Mouse (Mus musculus) bone marrow, adult 2 months (tissue): ENCODE measurements around the gene Tbc1d10a. TPM values are rescaled to one million over a fixed set of nuclear protein-coding genes. Genes with fewer than 3 reads are reported as not detected.
A peak's percentile ranks its signal among the peaks of the same experiment; 100 is the strongest.

Experiments
- H3K27ac ChIP-seq: fragments of 200-500 bp; 2 replicates; pipeline ENCODE4 v1.5.1; 2012; ENCODE audit warnings: low read depth, mild to moderate bottlenecking, control low read depth, inconsistent platforms, low read length; ENCODE audit not compliant: control insufficient read depth, poor library complexity, insufficient read depth
- H3K4me1 ChIP-seq: fragments of 200-500 bp; 2 replicates; pipeline ENCODE4 v1.6.1; 2011; ENCODE audit warnings: low read length; ENCODE audit not compliant: control insufficient read depth, insufficient read depth
- H3K4me3 ChIP-seq: fragments of 200-500 bp; replicated peaks from 2 replicates; pipeline ENCODE3; 2011; ENCODE audit warnings: mild to moderate bottlenecking, low read depth, low read length, control low read depth; ENCODE audit not compliant: control insufficient read depth
- CTCF ChIP-seq: fragments of 200-500 bp; IDR thresholded peaks from 2 replicates; pipeline ENCODE4 v1.5.1; 2011; ENCODE audit warnings: low read length, control low read depth; ENCODE audit not compliant: control insufficient read depth, insufficient read depth
- POLR2A ChIP-seq: fragments of 200-500 bp; IDR thresholded peaks from 2 replicates; pipeline ENCODE4 v1.6.1; 2011; ENCODE audit warnings: low read depth, mild to moderate bottlenecking, control low read depth, low read length, borderline replicate concordance; ENCODE audit not compliant: control insufficient read depth
- WGBS: fragments of 180-500 bp; shearing (Covaris S2); methylation state at CpG from one replicate; pipeline ENCODE4 v1.1.7; 2018; 5-methylcytosine and 5-hydroxymethylcytosine counted together
- polyA plus RNA-seq: library from polyadenylated mRNA; stranded (reverse); fragments of >200 nt; gene quantifications from 2 replicates; pipeline ENCODE4 v1.2.4, GENCODE M21; 2011; ENCODE audit warnings: low replicate concordance; ENCODE audit not compliant: missing spikeins, insufficient read depth, insufficient read length

Tbc1d10a gene
- polyA plus RNA-seq, 1 experiment, result 13.5 TPM

GRCm38 (mm10) chr11:4205097-4205655, 18.6 kb downstream of the Tbc1d10a start:
- no peak overlapping the region for H3K4me3 ChIP-seq
- H3K27ac ChIP-seq, result no peak overlapping the region
- peaks cover 2% of the 10 kb centered on the region for H3K4me1 ChIP-seq
- TF ChIP-seq POLR2A, result no peak
- no peak for TF ChIP-seq CTCF
- WGBS, result 86% methylated on average over 5 of the region's 5 CpGs

DNA sequence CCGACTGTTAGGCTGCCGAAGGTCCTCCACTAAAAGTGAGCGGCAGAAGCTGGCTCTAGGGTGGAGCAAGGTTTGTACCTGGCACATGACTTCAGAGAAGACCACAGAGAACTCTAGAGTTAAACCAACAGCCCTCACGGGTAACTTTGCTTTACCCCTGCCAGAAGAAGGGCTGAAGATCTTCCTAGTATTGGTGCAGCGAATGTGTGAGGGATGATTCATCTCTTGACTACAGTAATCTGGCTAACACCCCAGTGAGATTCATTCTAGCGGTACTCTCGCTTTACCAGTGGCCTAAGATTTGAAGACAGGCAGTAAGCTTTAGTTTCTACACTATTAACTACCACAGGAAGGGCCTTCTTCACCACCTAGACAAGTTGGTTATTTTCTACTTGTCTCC, 19.4 kb downstream of the Tbc1d10a start:
- no peak for TF ChIP-seq CTCF
- no peak for TF ChIP-seq POLR2A
- Histone ChIP-seq H3K4me3 (no peak overlapping the region), H3K4me1 (peaks cover 2% of the 10 kb centered on the region), H3K27ac (no peak overlapping the region)
- 75% methylated on average over 7 of the region's 7 CpGs for WGBS

- H3K4me1 ChIP-seq, result peaks cover 2% of the 10 kb centered on the region
- WGBS, result 17% methylated on average over 6 of the region's 6 CpGs
- TF ChIP-seq POLR2A (no peak), CTCF (no peak)
- H3K27ac ChIP-seq, result no peak overlapping the region
- no peak overlapping the region for H3K4me3 ChIP-seq
These were observed 20.0 kb downstream of the Tbc1d10a start for GRCm38 (mm10) chr11:4206563-4206962.

- 86% methylated on average over 9 of the region's 9 CpGs for WGBS
- Histone ChIP-seq H3K27ac (no peak overlapping the region), H3K4me3 (no peak overlapping the region), H3K4me1 (peaks cover 2% of the 10 kb centered on the region)
- no peak for TF ChIP-seq CTCF
- no peak for TF ChIP-seq POLR2A
These were observed 21.1 kb downstream of the Tbc1d10a start for GRCm38 (mm10) chr11:4207655-4208054.

DNA sequence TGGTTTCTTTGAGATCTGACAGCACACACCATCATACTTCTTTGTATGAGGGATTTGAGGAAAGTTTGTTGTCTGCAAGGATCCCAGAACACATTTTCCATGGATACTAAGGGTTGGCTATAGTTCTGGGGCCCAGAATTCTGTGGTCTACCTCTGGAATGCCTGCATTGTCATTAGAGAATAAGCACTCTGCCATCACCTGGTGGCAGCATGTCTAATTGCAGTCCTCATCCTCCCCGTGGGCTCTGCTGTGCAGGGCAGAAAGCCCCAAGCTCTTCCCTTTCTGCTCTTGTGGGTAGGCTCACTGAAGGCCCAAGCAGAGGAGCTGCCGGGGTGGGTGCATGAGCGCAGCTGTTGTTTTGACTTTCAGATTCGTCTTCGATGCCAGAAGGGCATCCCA, 23.0 kb downstream of the Tbc1d10a start:
- WGBS, result 69% methylated on average over 5 of the region's 5 CpGs
- Histone ChIP-seq H3K4me3 (no peak overlapping the region), H3K27ac (no peak overlapping the region), H3K4me1 (no peaks in the 10 kb centered on the region; the same call in 1 of the 2 replicates)
- TF ChIP-seq CTCF (peak; percentile 45), POLR2A (no peak)

DNA sequence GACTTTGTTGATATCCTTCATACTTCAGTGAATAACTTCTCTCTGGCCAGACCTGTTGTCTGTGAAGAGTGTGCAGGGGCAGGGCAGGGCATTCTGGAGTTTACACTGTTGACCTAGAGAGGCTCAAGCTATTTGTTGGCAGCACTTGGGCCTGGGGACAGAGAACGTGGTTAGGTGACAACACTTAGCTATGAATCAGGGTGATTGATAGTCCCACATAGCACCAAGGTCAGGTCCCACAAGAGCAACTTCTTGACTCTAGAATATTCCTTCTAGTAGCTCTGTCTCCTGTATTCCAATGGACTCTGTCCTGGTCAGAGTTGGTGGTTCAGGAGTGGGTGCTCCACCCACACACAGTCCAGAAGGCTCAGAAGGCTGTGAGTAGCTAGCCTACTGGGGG, 24.2 kb downstream of the Tbc1d10a start:
- 66% methylated on average over 1 of the region's 1 CpGs for WGBS
- no peaks in the 10 kb centered on the region; the same call in 1 of the 2 replicates for H3K4me1 ChIP-seq
- no peak overlapping the region for H3K4me3 ChIP-seq
- TF ChIP-seq CTCF, result no peak
- no peak for TF ChIP-seq POLR2A
- H3K27ac ChIP-seq, result no peak overlapping the region

DNA sequence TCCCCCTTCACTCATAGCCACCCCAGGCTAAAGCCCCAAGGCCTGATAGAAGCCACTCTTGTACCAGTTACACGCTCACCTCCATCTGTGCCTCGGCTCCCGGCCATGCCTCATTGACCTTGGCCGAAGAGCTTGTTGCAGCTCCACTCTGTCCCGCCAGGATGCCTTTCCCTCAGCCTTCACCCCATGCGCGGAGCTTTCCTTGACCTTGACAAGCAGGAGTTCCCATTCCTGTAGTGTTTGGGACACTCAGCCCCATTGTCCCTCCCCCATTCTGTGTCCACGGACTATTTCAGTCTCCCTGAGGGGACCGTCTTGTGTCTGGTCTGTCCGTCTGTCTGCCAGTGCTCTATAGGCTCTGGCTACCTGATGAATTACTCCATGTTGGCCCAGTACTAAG, 26.5 kb downstream of the Tbc1d10a start:
- 89% methylated on average over 10 of the region's 10 CpGs for WGBS
- Histone ChIP-seq H3K27ac (no peak overlapping the region), H3K4me3 (no peak overlapping the region), H3K4me1 (0 out of 2 replicates have a peak, but pooled peaks cover 1% of the 10 kb centered on the region)
- TF ChIP-seq POLR2A (no peak), CTCF (no peak)

- H3K27ac ChIP-seq, result no peak overlapping the region
- H3K4me3 ChIP-seq, result no peak overlapping the region
- TF ChIP-seq CTCF, result no peak
- 0 out of 2 replicates have a peak, but pooled peaks cover 1% of the 10 kb centered on the region for H3K4me1 ChIP-seq
- 94% methylated on average over 14 of the region's 14 CpGs for WGBS
These were observed 28.0 kb downstream of the Tbc1d10a start for GRCm38 (mm10) chr11:4214572-4214971.

GRCm38 (mm10) chr11:4215061-4215460, 28.5 kb downstream of the Tbc1d10a start:
- no peak overlapping the region for H3K4me3 ChIP-seq
- 0 out of 2 replicates have a peak, but pooled peaks cover 1% of the 10 kb centered on the region for H3K4me1 ChIP-seq
- 87% methylated on average over 10 of the region's 10 CpGs for WGBS
- no peak overlapping the region for H3K27ac ChIP-seq
- TF ChIP-seq POLR2A (no peak), CTCF (no peak)
